Mouse (Mus musculus) embryonic fibroblast, embryonic 13.5 days (primary cell): ENCODE measurements around the gene Phactr3.

Experiments
- CTCF ChIP-seq: IDR thresholded peaks from 2 replicates; pipeline ENCODE4 v1.5.1; 2011; ENCODE audit warnings: mild to moderate bottlenecking, control low read depth, low read length, moderate library complexity, borderline replicate concordance; ENCODE audit not compliant: insufficient read depth
- POLR2A ChIP-seq: IDR thresholded peaks from 2 replicates; pipeline ENCODE4 v1.6.1; 2011; ENCODE audit warnings: low read depth, mild to moderate bottlenecking, control low read depth, low read length, moderate library complexity

GRCm38 (mm10) chr2:178257117-178257825 is 138.5 kb downstream of the Phactr3 start:
- TF ChIP-seq CTCF (no peak), POLR2A (no peak)
